Mouse (Mus musculus): ENCODE data around the gene Arhgef7.

- no peak for TF ChIP-seq CHD2 (IDR thresholded peaks at IDR 0.05; ENCODE audit: low read depth, low read length)
- TF ChIP-seq HCFC1 (IDR thresholded peaks at IDR 0.05; ENCODE audit: borderline replicate concordance, insufficient read depth, low read length) = no peak
These were observed 24.8 kb downstream of the Arhgef7 start for GRCm38 (mm10) chr8:11752338-11752737.
